Mouse (Mus musculus) CH12.LX (cell line): ENCODE results near the gene Efna4. TPM values are rescaled to one million over a fixed set of nuclear protein-coding genes. Genes with fewer than 3 reads are reported as not detected.

Experiments
- DNase-seq: peaks from one replicate; pipeline ENCODE4 v3.0.0-alpha.2; 2013; ENCODE audit errors: extremely low read depth
- H3K27ac ChIP-seq: 2 replicates; pipeline ENCODE4 v1.5.1; 2012; ENCODE audit warnings: low read depth, mild to moderate bottlenecking, control low read depth, moderate library complexity; ENCODE audit not compliant: insufficient read depth
- H3K27me3 ChIP-seq: replicated peaks from 2 replicates; pipeline ENCODE3; 2012; ENCODE audit warnings: inconsistent platforms
- H3K36me3 ChIP-seq, 2 experiments: replicated peaks in 1 of 2; 2 replicates each; pipeline versions ENCODE3 to v1.6.1; 2012; ENCODE audit warnings: inconsistent platforms in 1 of 2, low read length in 1 of 2, mild to moderate bottlenecking in 1 of 2, mixed read lengths in 1 of 2, moderate library complexity in 1 of 2; ENCODE audit not compliant: control insufficient read depth in 1 of 2, insufficient read depth in 1 of 2
- H3K4me1 ChIP-seq, 2 experiments: 2 replicates each; pipeline ENCODE4 v1.6.1; 2012; ENCODE audit warnings: inconsistent platforms in 1 of 2, moderate library complexity in 1 of 2; ENCODE audit not compliant: insufficient read depth in 2 of 2, control insufficient read depth in 1 of 2
- H3K4me2 ChIP-seq: 2 replicates; pipeline ENCODE4 v1.6.1; 2012; ENCODE audit warnings: low read depth, mild to moderate bottlenecking, control low read depth; ENCODE audit not compliant: poor library complexity, insufficient read depth, severe bottlenecking
- H3K4me3 ChIP-seq, 3 experiments: fragments of 150-350 bp in 1 of 3; sonication (generic) in 1 of 3; replicated peaks in 1 of 3; 2 replicates each; pipeline versions ENCODE3 to v1.5.1; 2011 to 2012; ENCODE audit warnings: low read depth in 2 of 3, low read length in 2 of 3, mild to moderate bottlenecking in 2 of 3, moderate library complexity in 2 of 3, control low read depth in 1 of 3, improper control_type of control experiment in 1 of 3, inconsistent platforms in 1 of 3, mixed read lengths in 1 of 3; ENCODE audit not compliant: poor library complexity in 1 of 3
- H3K79me2 ChIP-seq: replicated peaks from 2 replicates; pipeline ENCODE4 v1.6.1; 2012; ENCODE audit warnings: mild to moderate bottlenecking, moderate library complexity; ENCODE audit not compliant: control insufficient read depth, poor library complexity, insufficient read depth, severe bottlenecking; ENCODE audit errors: extremely low read depth
- H3K9ac ChIP-seq: 2 replicates; pipeline ENCODE4 v1.6.1; 2012; ENCODE audit warnings: low read depth, mild to moderate bottlenecking, control low read depth, moderate library complexity; ENCODE audit not compliant: insufficient read depth
- H3K9me3 ChIP-seq: replicated peaks from 2 replicates; pipeline ENCODE3; 2012; ENCODE audit warnings: low read length, inconsistent platforms, mixed read lengths
- BHLHE40 ChIP-seq: IDR thresholded peaks from 2 replicates; pipeline ENCODE4 v1.6.1; 2011; ENCODE audit warnings: mild to moderate bottlenecking, low read depth, low read length, improper control_type of control experiment
- CHD1 ChIP-seq: IDR thresholded peaks from 2 replicates; pipeline ENCODE4 v1.6.1; 2012; ENCODE audit warnings: low read depth, low read length, improper control_type of control experiment, inconsistent platforms
- CHD2 ChIP-seq: IDR thresholded peaks from 2 replicates; pipeline ENCODE4 v1.6.1; 2011; ENCODE audit warnings: low read length, improper control_type of control experiment
- CTCF ChIP-seq, 2 experiments: IDR thresholded peaks in 1 of 2; conservative IDR thresholded peaks in 1 of 2; 2 replicates each; pipeline ENCODE4 v1.5.1; 2011 to 2012; ENCODE audit warnings: low read depth in 2 of 2, low read length in 2 of 2, improper control_type of control experiment in 1 of 2, inconsistent platforms in 1 of 2, mild to moderate bottlenecking in 1 of 2, moderate library complexity in 1 of 2
- E2F4 ChIP-seq: IDR thresholded peaks from 2 replicates; pipeline ENCODE4 v1.6.1; 2011; ENCODE audit warnings: low read depth, low read length, improper control_type of control experiment; ENCODE audit not compliant: insufficient replicate concordance
- ELF1 ChIP-seq: IDR thresholded peaks from 2 replicates; pipeline ENCODE4 v1.6.1; 2014; ENCODE audit warnings: low read depth, mild to moderate bottlenecking, inconsistent platforms, low read length, improper control_type of control experiment
- ETS1 ChIP-seq: conservative IDR thresholded peaks from 2 replicates; pipeline ENCODE4 v1.6.1; 2012; ENCODE audit warnings: low read depth, mild to moderate bottlenecking, inconsistent platforms, low read length, improper control_type of control experiment, moderate library complexity
- GABPA ChIP-seq: IDR thresholded peaks from 2 replicates; pipeline ENCODE4 v1.6.1; 2012; ENCODE audit warnings: low read depth, low read length, improper control_type of control experiment, inconsistent platforms; ENCODE audit not compliant: insufficient replicate concordance
- HCFC1 ChIP-seq: IDR thresholded peaks from 2 replicates; pipeline ENCODE4 v1.6.1; 2012; ENCODE audit warnings: low read depth, mild to moderate bottlenecking, inconsistent platforms, low read length, improper control_type of control experiment
- IRF4 ChIP-seq: IDR thresholded peaks from 2 replicates; pipeline ENCODE4 v1.6.1; 2014; ENCODE audit warnings: low read depth, mild to moderate bottlenecking, inconsistent platforms, low read length, improper control_type of control experiment
- JUND ChIP-seq: conservative IDR thresholded peaks from 2 replicates; pipeline ENCODE4 v1.6.1; 2011; ENCODE audit warnings: low read depth, low read length, improper control_type of control experiment
- KAT2A ChIP-seq: IDR thresholded peaks from 2 replicates; pipeline ENCODE4 v1.6.1; 2012; ENCODE audit warnings: low read length, improper control_type of control experiment, inconsistent platforms; ENCODE audit not compliant: insufficient replicate concordance
- MAFK ChIP-seq: IDR thresholded peaks from 2 replicates; pipeline ENCODE4 v1.6.1; 2011; ENCODE audit warnings: low read length, improper control_type of control experiment; ENCODE audit not compliant: insufficient replicate concordance
- MAX ChIP-seq: IDR thresholded peaks from 2 replicates; pipeline ENCODE4 v1.6.1; 2011; ENCODE audit warnings: low read length, improper control_type of control experiment
- MEF2A ChIP-seq: IDR thresholded peaks from 2 replicates; pipeline ENCODE4 v1.6.1; 2014; ENCODE audit warnings: low read depth, mild to moderate bottlenecking, inconsistent platforms, low read length, improper control_type of control experiment, borderline replicate concordance
- MYC ChIP-seq: IDR thresholded peaks from 2 replicates; pipeline ENCODE4 v1.6.1; 2011; ENCODE audit warnings: low read depth, mild to moderate bottlenecking, improper control_type of control experiment, low read length
- NELFE ChIP-seq: IDR thresholded peaks from 2 replicates; pipeline ENCODE4 v1.6.1; 2011; ENCODE audit warnings: low read depth, low read length, improper control_type of control experiment
- NRF1 ChIP-seq: IDR thresholded peaks from 2 replicates; pipeline ENCODE4 v1.6.1; 2014; ENCODE audit warnings: low read depth, mild to moderate bottlenecking, inconsistent platforms, low read length, improper control_type of control experiment, moderate library complexity
- PAX5 ChIP-seq: IDR thresholded peaks from 2 replicates; pipeline ENCODE4 v1.6.1; 2012; ENCODE audit warnings: low read length, inconsistent platforms, mixed read lengths
- POLR2A ChIP-seq: IDR thresholded peaks from 2 replicates; pipeline ENCODE4 v1.6.1; 2011; ENCODE audit warnings: low read depth, mild to moderate bottlenecking, improper control_type of control experiment, low read length
- POLR2AphosphoS2 ChIP-seq: IDR thresholded peaks from 2 replicates; pipeline ENCODE4 v1.6.1; 2011; ENCODE audit warnings: low read depth, low read length, improper control_type of control experiment
- RAD21 ChIP-seq: IDR thresholded peaks from 2 replicates; pipeline ENCODE4 v1.6.1; 2011; ENCODE audit warnings: low read depth, mild to moderate bottlenecking, low read length, improper control_type of control experiment, moderate library complexity
- RCOR1 ChIP-seq: conservative IDR thresholded peaks from 2 replicates; pipeline ENCODE4 v1.6.1; 2012; ENCODE audit warnings: low read depth, mild to moderate bottlenecking, inconsistent platforms, low read length, improper control_type of control experiment
- SIN3A ChIP-seq: IDR thresholded peaks from 2 replicates; pipeline ENCODE4 v1.6.1; 2012; ENCODE audit warnings: low read length, improper control_type of control experiment, inconsistent platforms
- SMC3 ChIP-seq: IDR thresholded peaks from 2 replicates; pipeline ENCODE4 v1.6.1; 2011; ENCODE audit warnings: low read depth, low read length, improper control_type of control experiment
- TCF12 ChIP-seq: IDR thresholded peaks from 2 replicates; pipeline ENCODE4 v1.6.1; 2014; ENCODE audit warnings: low read depth, mild to moderate bottlenecking, inconsistent platforms, low read length, improper control_type of control experiment
- UBTF ChIP-seq: IDR thresholded peaks from 2 replicates; pipeline ENCODE4 v1.6.1; 2012; ENCODE audit warnings: low read depth, mild to moderate bottlenecking, inconsistent platforms, low read length, improper control_type of control experiment, moderate library complexity
- USF1 ChIP-seq: IDR thresholded peaks from 2 replicates; pipeline ENCODE4 v1.6.1; 2014; ENCODE audit warnings: low read depth, mild to moderate bottlenecking, inconsistent platforms, low read length, improper control_type of control experiment
- USF2 ChIP-seq: conservative IDR thresholded peaks from 2 replicates; pipeline ENCODE4 v1.6.1; 2011; ENCODE audit warnings: low read depth, low read length, improper control_type of control experiment
- ZKSCAN1 ChIP-seq: IDR thresholded peaks from 2 replicates; pipeline ENCODE4 v1.6.1; 2012; ENCODE audit warnings: low read depth, inconsistent platforms, low read length, improper control_type of control experiment, borderline replicate concordance
- ZMIZ1 ChIP-seq: IDR thresholded peaks from 2 replicates; pipeline ENCODE4 v1.6.1; 2012; ENCODE audit warnings: low read depth, mild to moderate bottlenecking, inconsistent platforms, low read length, improper control_type of control experiment
- ZNF384 ChIP-seq: IDR thresholded peaks from 2 replicates; pipeline ENCODE4 v1.6.1; 2012; ENCODE audit warnings: low read depth, low read length, improper control_type of control experiment, inconsistent platforms
- dilution Hi-C: fragments of 300-500 bp; cut with MboI; formaldehyde crosslinking; loops from 2 replicates; pipeline ENCODE4 v1.14.3; 2020; ENCODE audit warnings: low sequenced_read_pairs; ENCODE audit not compliant: extremely low pct_unique_long_range_greater_than_20kb, extremely low pct_ligation_motif_present
- in situ Hi-C: fragments of 300-500 bp; cut with MboI; formaldehyde crosslinking; loops from 3 replicates; pipeline ENCODE4 v1.14.3; 2019; ENCODE audit warnings: low sequenced_read_pairs, low pct_ligation_motif_present, low pct_unique_long_range_greater_than_20kb, mixed read lengths
- polyA plus RNA-seq: library from polyadenylated mRNA; unstranded; fragments of >175 nt; gene quantifications from 2 replicates; pipeline ENCODE4 v1.2.1, GENCODE M21; 2012; ENCODE audit warnings: low read depth; ENCODE audit not compliant: insufficient read length
- total RNA-seq, 2 experiments: library from RNA; depleted of rRNA; stranded (reverse); fragments of 300-350 nt in 1 of 2; fragments of >200 nt in 1 of 2; gene quantifications; 2 replicates each; pipeline ENCODE4 v1.2.3; 2012 to 2014

Efna4 gene
- total and polyA plus RNA-seq, 3 experiments = 1.1 to 2.6 (median 1.1) TPM

GRCm38 (mm10) chr3:89386438-89387420, 48.9 kb upstream of the Efna4 start (continued):
- TF ChIP-seq POLR2AphosphoS2 = no peak
- TF ChIP-seq MAX = 0 out of 2 replicates have a peak, but pooled peaks have one; percentile 20
- no peak for TF ChIP-seq IRF4
- TF ChIP-seq CTCF (conservative IDR thresholded peaks at IDR 0.05 in 1 of 2, IDR thresholded peaks at IDR 0.05 in 1 of 2; ENCODE audit: low read depth in 2 of 2, low read length in 2 of 2) = no peak
- peak; percentile 35; the same call in 1 of the 2 replicates for TF ChIP-seq BHLHE40
- no peak for TF ChIP-seq E2F4
- TF ChIP-seq HCFC1 = peak; percentile 58; the same call in 1 of the 2 replicates
- TF ChIP-seq MEF2A = 0 out of 2 replicates have a peak, but pooled peaks have one; percentile 12
- TF ChIP-seq ETS1 = no peak
- 0 out of 2 replicates have a peak, but pooled peaks have one; percentile 26 for TF ChIP-seq SIN3A
- peak; percentile 40; the same call in 1 of the 2 replicates for TF ChIP-seq TCF12
- TF ChIP-seq, all 38 proteins: peak for 13

- peak overlapping the region; percentile 73 for H3K9ac ChIP-seq
- H3K4me1 ChIP-seq = peaks cover 20 to 95% of the 10 kb centered on the region in 2 experiments
- dilution Hi-C loops (no loop called here), in situ Hi-C loops (no loop called here)
- H3K4me3 ChIP-seq = peak overlapping the region; percentile 63 to 71 (median 64)
- peaks cover 57% of the 10 kb centered on the region for H3K79me2 ChIP-seq
- DNase-seq = no peak
- peak overlapping the region; percentile 99 for H3K27ac ChIP-seq
- H3K4me2 ChIP-seq = peak overlapping the region; percentile 79
- peaks cover 25 to 44% of the 10 kb centered on the region in 2 experiments for H3K36me3 ChIP-seq
- no peaks in the 10 kb centered on the region for H3K27me3 ChIP-seq
- H3K9me3 ChIP-seq = no peaks in the 10 kb centered on the region
- peak; percentile 43 for TF ChIP-seq TCF12
- TF ChIP-seq CHD1 = no peak
- TF ChIP-seq SMC3 = no peak
- 0 out of 2 replicates have a peak, but pooled peaks have one; percentile 22 for TF ChIP-seq MYC
- no peak for TF ChIP-seq PAX5
- TF ChIP-seq CHD2 = peak; percentile 82
- no peak for TF ChIP-seq NELFE
- 0 out of 2 replicates have a peak, but pooled peaks have one; percentile 15 for TF ChIP-seq POLR2A
- TF ChIP-seq USF1 = no peak
- TF ChIP-seq KAT2A = no peak
- TF ChIP-seq MAFK = no peak
- TF ChIP-seq NRF1 = no peak
- TF ChIP-seq ZNF384 = no peak
- no peak for TF ChIP-seq ZKSCAN1
- no peak for TF ChIP-seq POLR2AphosphoS2
- TF ChIP-seq GABPA = no peak
- TF ChIP-seq CTCF (conservative IDR thresholded peaks at IDR 0.05 in 1 of 2, IDR thresholded peaks at IDR 0.05 in 1 of 2; ENCODE audit: low read depth in 2 of 2, low read length in 2 of 2) = no peak
- no peak for TF ChIP-seq JUND
- TF ChIP-seq UBTF = no peak
- no peak for TF ChIP-seq E2F4
- TF ChIP-seq HCFC1 = no peak
- TF ChIP-seq BHLHE40 = no peak
- no peak for TF ChIP-seq RCOR1
- no peak for TF ChIP-seq USF2
- TF ChIP-seq SIN3A = no peak
- TF ChIP-seq ELF1 = peak; percentile 35; the same call in 1 of the 2 replicates
- TF ChIP-seq MAX = no peak
- TF ChIP-seq RAD21 = no peak
- TF ChIP-seq ZMIZ1 = no peak
- TF ChIP-seq IRF4 = peak; percentile 40; the same call in 1 of the 2 replicates
These were observed 47.6 kb upstream of the Efna4 start for GRCm38 (mm10) chr3:89385451-89385850.
